Mouse (Mus musculus): ENCODE measurements around the gene Atpaf1. TPM values are rescaled to one million over a fixed set of nuclear protein-coding genes. Genes with fewer than 3 reads are reported as not detected.

Atpaf1 gene
- polyA plus RNA-seq, 1 experiment from 2014 or later = 16.4 TPM

GRCm38 (mm10) chr4:115764581-115764980 is 20.0 kb upstream of the Atpaf1 start:
- Histone ChIP-seq H3K27me3 (no peaks in the 10 kb centered on the region), H3K36me3 (replicated peaks) (peaks cover 66% of the 10 kb centered on the region), H3K4me3 (replicated peaks) (no peak overlapping the region), H3K27ac (replicated peaks) (no peak overlapping the region), H3K9ac (no peak overlapping the region), H3K9me3 (replicated peaks) (no peaks in the 10 kb centered on the region), H3K4me1 (replicated peaks) (no peaks in the 10 kb centered on the region), H3K4me2 (no peak overlapping the region)
- ATAC-seq (ENCODE audit: insufficient read depth) = no peak
- 84% methylated on average over 11 of the region's 11 CpGs for WGBS (ENCODE audit: insufficient replicate concordance)

- Histone ChIP-seq H3K9me3 (replicated peaks) (no peaks in the 10 kb centered on the region), H3K27me3 (no peaks in the 10 kb centered on the region), H3K4me2 (no peak overlapping the region), H3K27ac (replicated peaks) (no peak overlapping the region), H3K9ac (no peak overlapping the region), H3K36me3 (replicated peaks) (peaks cover 57% of the 10 kb centered on the region), H3K4me1 (replicated peaks) (no peaks in the 10 kb centered on the region), H3K4me3 (replicated peaks) (no peak overlapping the region)
- WGBS (ENCODE audit: insufficient replicate concordance) = 70% methylated on average over 11 of the region's 11 CpGs
- ATAC-seq (ENCODE audit: insufficient read depth) = no peak
Measured at GRCm38 (mm10) chr4:115767647-115768467, 16.8 kb upstream of the Atpaf1 start.

- WGBS (ENCODE audit: insufficient replicate concordance) = 75% methylated on average over 6 of the region's 6 CpGs
- Histone ChIP-seq H3K27ac (replicated peaks) (no peak overlapping the region), H3K4me1 (replicated peaks) (no peaks in the 10 kb centered on the region), H3K9me3 (replicated peaks) (no peaks in the 10 kb centered on the region), H3K27me3 (no peaks in the 10 kb centered on the region), H3K4me2 (no peak overlapping the region), H3K4me3 (replicated peaks) (no peak overlapping the region), H3K9ac (no peak overlapping the region), H3K36me3 (replicated peaks) (peaks cover 41% of the 10 kb centered on the region)
- no peak for ATAC-seq (ENCODE audit: insufficient read depth)
Measured at GRCm38 (mm10) chr4:115775056-115775455, 9.6 kb upstream of the Atpaf1 start.

GRCm38 (mm10) chr4:115777627-115778026 is 7.0 kb upstream of the Atpaf1 start:
- Histone ChIP-seq H3K9ac (no peak overlapping the region), H3K4me2 (no peak overlapping the region), H3K4me1 (replicated peaks) (no peaks in the 10 kb centered on the region), H3K27me3 (no peaks in the 10 kb centered on the region), H3K9me3 (replicated peaks) (no peaks in the 10 kb centered on the region), H3K36me3 (replicated peaks) (peaks cover 29% of the 10 kb centered on the region), H3K4me3 (replicated peaks) (no peak overlapping the region), H3K27ac (replicated peaks) (no peak overlapping the region)
- ATAC-seq (ENCODE audit: insufficient read depth) = no peak
- WGBS (ENCODE audit: insufficient replicate concordance) = 69% methylated on average over 2 of the region's 2 CpGs

- H3K4me3 ChIP-seq (replicated peaks) = no peak overlapping the region
- H3K4me2 ChIP-seq = no peak overlapping the region
- H3K4me1 ChIP-seq (replicated peaks) = peaks cover 13% of the 10 kb centered on the region
- H3K27me3 ChIP-seq = no peaks in the 10 kb centered on the region
- no peak for ATAC-seq (ENCODE audit: insufficient read depth)
- no peak overlapping the region for H3K27ac ChIP-seq (replicated peaks)
- peaks cover 8% of the 10 kb centered on the region for H3K36me3 ChIP-seq (replicated peaks)
- H3K9me3 ChIP-seq (replicated peaks) = no peaks in the 10 kb centered on the region
- WGBS (ENCODE audit: insufficient replicate concordance) = 60% methylated on average over 6 of the region's 6 CpGs
- no peak overlapping the region for H3K9ac ChIP-seq
Measured at GRCm38 (mm10) chr4:115780269-115780668, 4.3 kb upstream of the Atpaf1 start.

GRCm38 (mm10) chr4:115780918-115781317 is 3.7 kb upstream of the Atpaf1 start, which contains the start of gene Tex38:
TSS of gene Tex38 (minus strand) at chr4:115781018.
- no peak within 1 kb of the TSS for H3K9ac ChIP-seq

GRCm38 (mm10) chr4:115782026-115782805 is 2.4 kb upstream of the Atpaf1 start:
- no peak overlapping the region for H3K9ac ChIP-seq
- H3K4me3 ChIP-seq (replicated peaks) = no peak overlapping the region
- H3K9me3 ChIP-seq (replicated peaks) = no peaks in the 10 kb centered on the region
- 71% methylated on average over 5 of the region's 5 CpGs for WGBS (ENCODE audit: insufficient replicate concordance)
- no peak overlapping the region for H3K27ac ChIP-seq (replicated peaks)
- no peak overlapping the region for H3K4me2 ChIP-seq
- H3K27me3 ChIP-seq = no peaks in the 10 kb centered on the region
- no peak for ATAC-seq (ENCODE audit: insufficient read depth)
- peaks cover 22% of the 10 kb centered on the region for H3K4me1 ChIP-seq (replicated peaks)
- peaks cover 5% of the 10 kb centered on the region; the same call in 1 of the 2 replicates for H3K36me3 ChIP-seq (replicated peaks)

More at GRCm38 (mm10) chr4:115780918-115781317, 3.7 kb upstream of the Atpaf1 start, which contains the start of gene Tex38:
- Histone ChIP-seq H3K27ac (replicated peaks) (no peak within 1 kb of the TSS), H3K4me2 (no peak within 1 kb of the TSS), H3K36me3 (replicated peaks) (peaks cover 8% of the 10 kb centered on the region), H3K9me3 (replicated peaks) (no peaks in the 10 kb centered on the region), H3K27me3 (no peaks in the 10 kb centered on the region), H3K4me3 (replicated peaks) (no peak within 1 kb of the TSS), H3K4me1 (replicated peaks) (peaks cover 19% of the 10 kb centered on the region)
- 60% methylated on average over 3 of the region's 3 CpGs for WGBS (ENCODE audit: insufficient replicate concordance)
- no peak for ATAC-seq (ENCODE audit: insufficient read depth)

- H3K27me3 ChIP-seq = no peaks in the 10 kb centered on the region
- H3K36me3 ChIP-seq (replicated peaks) = peaks cover 22% of the 10 kb centered on the region; the same call in 1 of the 2 replicates
- peaks cover 22% of the 10 kb centered on the region for H3K4me1 ChIP-seq (replicated peaks)
- 23% methylated on average over 7 of the region's 7 CpGs for WGBS (ENCODE audit: insufficient replicate concordance)
- H3K9ac ChIP-seq = peak overlapping the region; percentile 76
- ATAC-seq (ENCODE audit: insufficient read depth) = peak; percentile 30; the same call in 1 of the 2 replicates
- H3K9me3 ChIP-seq (replicated peaks) = no peaks in the 10 kb centered on the region
- H3K4me2 ChIP-seq = peak overlapping the region; percentile 81
- peak overlapping the region; percentile 87 for H3K4me3 ChIP-seq (replicated peaks)
- peak overlapping the region; percentile 64 for H3K27ac ChIP-seq (replicated peaks)
Measured at GRCm38 (mm10) chr4:115785511-115786034, 961 bp downstream of the Atpaf1 start.

GRCm38 (mm10) chr4:115790864-115791263 is 6.3 kb downstream of the Atpaf1 start:
- no peak overlapping the region for H3K9ac ChIP-seq
- no peaks in the 10 kb centered on the region for H3K9me3 ChIP-seq (replicated peaks)
- H3K4me2 ChIP-seq = no peak overlapping the region
- no peak for ATAC-seq (ENCODE audit: insufficient read depth)
- no peak overlapping the region for H3K27ac ChIP-seq (replicated peaks)
- 78% methylated on average over 3 of the region's 3 CpGs for WGBS (ENCODE audit: insufficient replicate concordance)
- H3K4me3 ChIP-seq (replicated peaks) = no peak overlapping the region
- peaks cover 49% of the 10 kb centered on the region for H3K36me3 ChIP-seq (replicated peaks)
- peaks cover 4% of the 10 kb centered on the region; the same call in 1 of the 2 replicates for H3K4me1 ChIP-seq (replicated peaks)
- H3K27me3 ChIP-seq = no peaks in the 10 kb centered on the region

GRCm38 (mm10) chr4:115795360-115795759 is 10.7 kb downstream of the Atpaf1 start:
- Histone ChIP-seq H3K9ac (no peak overlapping the region), H3K36me3 (replicated peaks) (peaks cover 59% of the 10 kb centered on the region), H3K4me2 (no peak overlapping the region), H3K4me1 (replicated peaks) (no peaks in the 10 kb centered on the region), H3K27ac (replicated peaks) (no peak overlapping the region), H3K27me3 (no peaks in the 10 kb centered on the region), H3K4me3 (replicated peaks) (no peak overlapping the region), H3K9me3 (replicated peaks) (no peaks in the 10 kb centered on the region)
- 72% methylated on average over 3 of the region's 3 CpGs for WGBS (ENCODE audit: insufficient replicate concordance)
- no peak for ATAC-seq (ENCODE audit: insufficient read depth)

- WGBS (ENCODE audit: insufficient replicate concordance) = 73% methylated on average over 3 of the region's 3 CpGs
Measured at GRCm38 (mm10) chr4:115799981-115800380, 15.4 kb downstream of the Atpaf1 start.

More at GRCm38 (mm10) chr4:115799981-115800380, 15.4 kb downstream of the Atpaf1 start:
- Histone ChIP-seq H3K27ac (replicated peaks) (no peak overlapping the region), H3K9ac (no peak overlapping the region), H3K4me3 (replicated peaks) (no peak overlapping the region), H3K4me2 (no peak overlapping the region), H3K36me3 (replicated peaks) (peaks cover 46% of the 10 kb centered on the region), H3K9me3 (replicated peaks) (no peaks in the 10 kb centered on the region), H3K4me1 (replicated peaks) (no peaks in the 10 kb centered on the region), H3K27me3 (no peaks in the 10 kb centered on the region)
- ATAC-seq (ENCODE audit: insufficient read depth) = no peak

All from liver, embryonic 15.5 days (tissue).